Mouse (Mus musculus) thymus, adult 2 months (tissue): Measurements from ENCODE around the gene Gdpd3. TPM values are rescaled to one million over a fixed set of nuclear protein-coding genes. Genes with fewer than 3 reads are reported as not detected.
"Not testable (repeated sequence)": the region's sequence is repeated elsewhere in the genome, so short reads cannot be mapped to it uniquely, and the experiment has no call there.

Source experiments
- DNase-seq: peaks from one replicate; pipeline ENCODE4 v3.0.0; 2021
- H3K27ac ChIP-seq: fragments of 200-500 bp; 2 replicates; pipeline ENCODE4 v1.5.1; 2012; ENCODE audit warnings: low read length, control low read depth; ENCODE audit not compliant: control insufficient read depth, insufficient read depth
- H3K27me3 ChIP-seq: fragments of 200-500 bp; 2 replicates; pipeline ENCODE4 v1.6.1; 2012; ENCODE audit warnings: mild to moderate bottlenecking, low read length, moderate library complexity, mixed read lengths; ENCODE audit not compliant: control insufficient read depth, insufficient read depth
- H3K36me3 ChIP-seq: fragments of 200-500 bp; 2 replicates; pipeline ENCODE4 v1.6.1; 2012; ENCODE audit warnings: mild to moderate bottlenecking, low read length, moderate library complexity; ENCODE audit not compliant: control insufficient read depth, insufficient read depth
- H3K4me1 ChIP-seq: fragments of 200-500 bp; replicated peaks from 2 replicates; pipeline ENCODE4 v1.6.1; 2012; ENCODE audit warnings: low read length; ENCODE audit not compliant: control insufficient read depth, insufficient read depth
- H3K4me3 ChIP-seq: fragments of 200-500 bp; 2 replicates; pipeline ENCODE4 v1.5.1; 2012; ENCODE audit warnings: mild to moderate bottlenecking, low read length, control low read depth, moderate library complexity; ENCODE audit not compliant: control insufficient read depth, insufficient read depth
- CTCF ChIP-seq: fragments of 200-500 bp; IDR thresholded peaks from 2 replicates; pipeline ENCODE4 v1.5.1; 2012; ENCODE audit warnings: mild to moderate bottlenecking, control low read depth, low read length, moderate library complexity, borderline replicate concordance; ENCODE audit not compliant: control insufficient read depth, poor library complexity, insufficient read depth; ENCODE audit errors: extremely low read depth
- POLR2A ChIP-seq: fragments of 200-500 bp; IDR thresholded peaks from 2 replicates; pipeline ENCODE4 v1.6.1; 2012; ENCODE audit warnings: mild to moderate bottlenecking, low read length, control low read depth, moderate library complexity; ENCODE audit not compliant: control insufficient read depth, poor library complexity, insufficient read depth; ENCODE audit errors: extremely low read depth
- WGBS: fragments of 180-500 bp; shearing (Covaris S2); methylation state at CpG from one replicate; pipeline ENCODE4 v1.1.7; 2018; 5-methylcytosine and 5-hydroxymethylcytosine counted together
- polyA plus RNA-seq: library from polyadenylated mRNA; depleted of rRNA; stranded (reverse); fragments of >200 nt; gene quantifications from 2 replicates; pipeline ENCODE4 v1.2.3, GENCODE M21; 2012

Gdpd3 gene
- polyA plus RNA-seq, 1 experiment: 15.7 TPM

GRCm38 (mm10) chr7:126777476-126777875 lies 11.3 kb downstream of the Gdpd3 start:
- Histone ChIP-seq H3K27me3 (no peaks in the 10 kb centered on the region), H3K27ac (peak overlapping the region; percentile 32), H3K36me3 (no peaks in the 10 kb centered on the region), H3K4me1 (peaks cover 46% of the 10 kb centered on the region), H3K4me3 (peak overlapping the region; percentile 56)
- TF ChIP-seq CTCF: no peak
- TF ChIP-seq POLR2A: no peak
- WGBS: 47% methylated on average over 10 of the region's 10 CpGs
- DNase-seq: no peak

- Histone ChIP-seq H3K4me1 (peaks cover 46% of the 10 kb centered on the region), H3K4me3 (no peak overlapping the region; the same call in 1 of the 2 replicates), H3K27me3 (no peaks in the 10 kb centered on the region), H3K36me3 (no peaks in the 10 kb centered on the region), H3K27ac (no peak overlapping the region)
- DNase-seq: no peak
- no peak for TF ChIP-seq POLR2A
- TF ChIP-seq CTCF: no peak
- WGBS: 97% methylated on average over 3 of the region's 3 CpGs
Observed at GRCm38 (mm10) chr7:126778147-126778546, 12.0 kb downstream of the Gdpd3 start.

GRCm38 (mm10) chr7:126779101-126779500 lies 13.0 kb downstream of the Gdpd3 start:
- not testable (repeated sequence) for H3K36me3 ChIP-seq, H3K4me3 ChIP-seq, DNase-seq, H3K27ac ChIP-seq, H3K27me3 ChIP-seq
- 78% methylated on average over 7 of the region's 7 CpGs for WGBS
- H3K4me1 ChIP-seq: peaks cover 46% of the 10 kb centered on the region

DNA sequence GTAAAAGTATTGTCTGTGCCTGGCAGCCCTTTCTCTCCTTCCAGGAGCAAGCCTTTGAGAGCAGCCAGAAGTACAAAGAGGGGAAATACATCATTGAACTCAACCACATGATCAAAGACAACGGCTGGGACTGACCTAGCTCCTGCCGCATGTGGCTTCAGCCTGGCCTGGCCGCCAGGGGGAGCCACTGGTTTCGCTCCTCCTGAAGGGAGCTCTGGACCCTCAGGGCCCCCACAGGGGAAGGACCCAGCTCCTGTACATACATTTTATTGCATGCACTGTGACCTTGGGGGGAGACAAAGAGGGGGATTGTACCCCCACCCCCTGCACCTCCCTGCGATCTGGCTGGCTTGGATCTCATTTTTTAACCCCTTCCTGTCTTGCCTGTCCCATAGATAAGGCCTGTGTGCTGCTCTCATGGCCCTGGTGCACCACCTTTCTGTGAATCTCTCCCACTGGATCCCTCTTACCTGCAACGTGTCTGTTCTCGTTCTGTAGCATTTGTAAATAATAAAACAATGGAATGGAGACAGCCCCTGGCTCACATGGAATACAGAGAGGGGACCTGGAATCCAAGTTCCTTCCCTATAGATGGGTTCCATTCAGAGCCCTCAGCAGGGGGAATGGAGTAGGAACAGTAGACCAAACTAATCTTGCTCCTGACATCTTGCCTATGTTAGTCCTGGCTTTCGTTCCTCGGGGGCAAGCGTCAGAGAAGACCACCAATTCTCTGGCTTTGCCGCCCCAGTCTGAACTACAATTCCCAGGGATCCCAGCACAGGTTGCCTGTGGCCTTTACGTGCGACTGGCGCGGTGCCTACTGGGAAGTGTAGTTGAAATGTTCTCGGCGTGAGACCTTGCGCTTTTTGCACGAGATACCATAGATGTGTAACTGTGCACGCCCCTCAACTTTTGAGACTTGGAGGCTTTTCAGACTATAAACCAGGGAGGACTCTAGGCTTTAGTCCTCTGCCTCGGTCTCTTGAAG lies 14.1 kb downstream of the Gdpd3 start:
- no peaks in the 10 kb centered on the region for H3K27me3 ChIP-seq
- peak; percentile 87 for DNase-seq
- TF ChIP-seq CTCF (peak; percentile 99), POLR2A (no peak)
- H3K4me1 ChIP-seq: peaks cover 38% of the 10 kb centered on the region
- no peak overlapping the region for H3K4me3 ChIP-seq
- peaks cover 7% of the 10 kb centered on the region for H3K36me3 ChIP-seq
- 27% methylated on average over 21 of the region's 21 CpGs for WGBS
- no peak overlapping the region for H3K27ac ChIP-seq

DNA sequence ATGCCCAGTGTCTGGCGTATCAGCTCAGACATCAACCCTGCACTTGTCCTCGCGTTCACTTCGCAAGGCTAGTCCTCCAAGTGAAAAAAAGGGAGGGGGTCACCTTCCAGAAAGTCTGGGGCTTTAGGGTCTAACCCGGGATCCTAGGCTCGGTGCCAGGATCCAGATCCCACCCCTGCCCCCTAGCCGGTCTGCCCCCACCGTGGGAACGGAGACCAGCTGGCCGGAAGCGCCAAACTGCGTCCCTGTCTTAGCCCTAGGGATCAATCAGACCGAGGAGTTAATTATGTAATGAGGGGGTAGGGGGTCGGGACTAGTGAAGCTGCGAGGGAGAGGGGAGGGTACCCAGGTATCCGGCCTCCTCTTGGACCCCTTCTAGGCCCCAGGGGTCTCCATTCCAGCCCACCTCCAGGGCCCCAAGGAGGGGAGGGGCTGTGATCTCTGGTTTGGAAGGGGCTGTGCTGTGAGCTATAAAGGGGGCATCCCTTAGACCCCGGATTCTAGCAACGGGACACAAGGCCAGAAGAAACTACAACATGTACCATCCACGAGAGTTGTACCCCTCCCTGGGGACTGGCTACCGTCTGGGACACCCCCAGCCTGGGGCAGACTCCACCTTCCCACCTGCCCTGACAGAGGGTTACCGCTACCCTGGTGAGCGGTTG lies 15.0 kb downstream of the Gdpd3 start, which contains the start of gene Tbx6:
Gene Tbx6, plus strand, starts transcription at position 513 of the 665 bp plus-strand sequence.
- no peaks in the 10 kb centered on the region for H3K27me3 ChIP-seq
- no peak within 1 kb of the TSS for H3K4me3 ChIP-seq
- DNase-seq: no peak
- peaks cover 15% of the 10 kb centered on the region for H3K36me3 ChIP-seq
- H3K27ac ChIP-seq: no peak within 1 kb of the TSS
- TF ChIP-seq CTCF (no peak), POLR2A (no peak)
- WGBS: 50% methylated on average over 22 of the region's 22 CpGs
- peaks cover 31% of the 10 kb centered on the region for H3K4me1 ChIP-seq

DNA sequence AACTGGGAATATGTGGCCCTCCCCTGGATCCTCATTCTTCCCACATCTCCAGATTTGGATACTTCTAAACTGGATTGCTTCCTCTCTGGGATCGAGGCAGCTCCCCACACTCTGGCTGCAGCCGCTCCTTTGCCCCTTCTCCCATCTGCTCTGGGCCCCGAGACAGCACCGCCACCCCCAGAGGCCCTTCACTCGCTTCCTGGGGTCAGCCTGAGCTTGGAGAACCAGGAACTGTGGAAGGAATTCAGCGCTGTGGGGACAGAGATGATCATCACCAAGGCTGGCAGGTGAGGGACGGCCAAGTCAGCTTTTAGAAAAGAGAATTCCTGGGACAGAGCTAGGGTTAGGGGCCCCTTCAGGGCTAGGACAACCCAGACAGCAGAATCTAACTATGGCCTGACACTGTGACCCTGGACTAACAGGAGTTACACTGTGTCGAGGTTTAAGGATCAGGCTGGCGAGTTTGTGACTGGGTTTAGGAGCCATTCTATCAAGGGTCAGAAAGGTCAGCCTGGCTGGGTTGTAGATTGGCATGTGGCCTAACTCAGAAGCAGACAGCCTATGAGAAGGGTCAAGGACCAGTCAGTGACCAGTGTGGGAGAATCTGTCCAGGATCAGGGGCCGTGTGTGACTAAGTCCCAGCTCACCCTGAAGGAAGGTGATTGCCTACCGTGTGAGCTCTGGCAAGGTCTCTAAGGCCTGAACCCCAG lies 15.7 kb downstream of the Gdpd3 start:
- H3K4me1 ChIP-seq: peaks cover 31% of the 10 kb centered on the region
- 91% methylated on average over 11 of the region's 11 CpGs for WGBS
- TF ChIP-seq CTCF (no peak), POLR2A (no peak)
- H3K27me3 ChIP-seq: no peaks in the 10 kb centered on the region
- no peak overlapping the region for H3K4me3 ChIP-seq
- peaks cover 22% of the 10 kb centered on the region for H3K36me3 ChIP-seq
- no peak overlapping the region for H3K27ac ChIP-seq
- DNase-seq: no peak
